Comparison of ENCODE assay signal across 9 mouse cellular contexts in the genomic region with DNA sequence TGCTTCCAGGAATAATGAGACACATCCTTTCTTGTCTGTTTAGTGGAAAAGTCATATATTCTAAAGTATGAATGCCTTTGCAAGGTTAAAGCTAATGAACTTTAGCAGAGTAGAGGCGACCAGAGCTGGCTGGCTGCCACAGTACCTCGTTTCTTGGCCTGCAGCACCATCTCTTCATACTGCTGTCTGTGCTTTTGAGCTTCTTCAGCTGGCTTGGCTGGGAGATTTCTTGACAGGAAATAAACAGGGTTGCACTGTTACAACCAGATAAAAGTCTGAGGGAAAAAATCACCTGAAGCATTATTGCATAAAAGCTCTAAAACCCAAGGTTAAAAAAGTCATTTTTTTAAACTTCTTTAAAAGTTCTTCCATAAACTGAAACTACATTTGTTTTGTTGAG. TPM values are rescaled to one million over a fixed set of nuclear protein-coding genes. Genes with fewer than 3 reads are reported as not detected.
A peak's percentile ranks its signal among the peaks of the same experiment; 100 is the strongest.
DNase-seq lines count a peak whose midpoint lies in the region.
"Had no signal": no experiment of that assay in that cellular context is flagged by ENCODE, and none has a peak within 500 bp of the region (broad histone marks: within the 10 kb centered on the region; RNA-seq: fewer than 3 reads in every experiment).

No protein-coding gene starts in this region.

- peak; percentile 37 for DNase-seq in heart, postnatal 10 days
- no peak for DNase-seq in heart, postnatal 25 days (ENCODE audit: low spot score)
- DNase-seq in lung, postnatal 10 days: peak; percentile 24
- DNase-seq in lung, postnatal 36 days: no peak
- DNase-seq in kidney, adult 8-10 months: peak; percentile 49 to 61
- peak; percentile 11 to 50 for DNase-seq in lung, postnatal 4 days
- DNase-seq in frontal cortex, postnatal 14 days (ENCODE audit: low spot score in 2 of 2): no peak
- DNase-seq in gastrocnemius, postnatal 10 days: no peak
- DNase-seq: cerebellum, adult 11-12 months had no signal

- intact Hi-C loops in heart, postnatal 10 days (cut with DNase I): no loop called here
- intact Hi-C loops in heart, postnatal 25 days (cut with DNase I): no loop called here

RNA-seq across cellular contexts. Expression of a gene that starts 38.4 kb away (rescaled TPM):
- total RNA-seq in heart, postnatal 10 days (2021): under 1 TPM; 0.14 to 0.22 TPM
- total RNA-seq in heart, postnatal 25 days (2021): under 1 TPM; 0.18 to 0.22 TPM
- total RNA-seq in gastrocnemius, postnatal 10 days (2021): under 1 TPM; 0.12 to 0.16 TPM

RNA-seq across cellular contexts. Expression of a gene that starts 38.7 kb away (rescaled TPM):
- total RNA-seq in heart, postnatal 10 days (2021): 10 to 100 TPM; 18.3 to 20.1 TPM
- 10 to 100 TPM; 14.2 to 14.8 TPM for total RNA-seq in heart, postnatal 25 days (2021)
- total RNA-seq in gastrocnemius, postnatal 10 days (2021): 10 to 100 TPM; 12.0 to 12.1 TPM

RNA-seq across cellular contexts. Expression of a gene that starts 58.0 kb away (rescaled TPM):
- total RNA-seq in heart, postnatal 10 days (2021): 10 to 100 TPM; 60.6 to 62.4 TPM
- total RNA-seq in heart, postnatal 25 days (2021): 10 to 100 TPM; 58.7 to 63.3 TPM
- total RNA-seq in gastrocnemius, postnatal 10 days (2021): 10 to 100 TPM; 32.7 to 36.2 TPM

Comparison
In these comparisons a context has a peak if more than half of its experiments do, and no peak if none do; other contexts are left out.
1. DNase-seq: peak in heart, postnatal 10 days (2 of 2), lung, postnatal 10 days (single experiment), kidney, adult 8-10 months (2 of 2) and lung, postnatal 4 days (2 of 2); none in heart, postnatal 25 days (single experiment), lung, postnatal 36 days (single experiment), frontal cortex, postnatal 14 days (0 of 2) and gastrocnemius, postnatal 10 days (single experiment).